Mouse (Mus musculus): ENCODE results near the gene Chrne.

GRCm38 (mm10) chr11:70657991-70658390, 39.0 kb upstream of the Chrne start:
- TF ChIP-seq POLR2A (IDR thresholded peaks at IDR 0.05; ENCODE audit: insufficient read depth, low read depth, low read length) (no peak), CTCF (IDR thresholded peaks at IDR 0.05) (no peak), EP300 (IDR thresholded peaks at IDR 0.05; ENCODE audit: insufficient read depth, low read depth, low read length) (no peak)
